Mouse (Mus musculus) hindbrain, embryonic 11.5 days (tissue): ENCODE measurements around the gene Hnf4a. TPM values are rescaled to one million over a fixed set of nuclear protein-coding genes. Genes with fewer than 3 reads are reported as not detected.

Source experiments
- ATAC-seq: fragments of 200-750 bp; cut with Nextera tagmentation; 2 replicates; pipeline ENCODE4 v1.8.0; 2017; ENCODE audit warnings: mild to moderate bottlenecking, moderate TSS enrichment, moderate library complexity; ENCODE audit not compliant: low FRiP score
- DNase-seq: peaks from one replicate; pipeline ENCODE4 v3.0.0-alpha.2; 2015; ENCODE audit warnings: low spot score
- H3K27ac ChIP-seq: fragments of 300-500 bp; sonication (generic); 2 replicates; pipeline ENCODE4 v1.5.1; 2014; ENCODE audit warnings: mild to moderate bottlenecking, low read depth, low read length
- H3K27me3 ChIP-seq: fragments of 300-500 bp; sonication (generic); 2 replicates; pipeline ENCODE4 v1.6.1; 2014; ENCODE audit warnings: mild to moderate bottlenecking, low read length, moderate library complexity, mixed read lengths; ENCODE audit not compliant: control insufficient read depth, insufficient read depth
- H3K36me3 ChIP-seq: fragments of 300-500 bp; sonication (generic); 2 replicates; pipeline ENCODE4 v1.6.1; 2014; ENCODE audit warnings: mild to moderate bottlenecking, low read length, moderate library complexity, mixed read lengths; ENCODE audit not compliant: control insufficient read depth, insufficient read depth
- H3K4me1 ChIP-seq: fragments of 300-500 bp; sonication (generic); replicated peaks from 2 replicates; pipeline ENCODE4 v1.6.1; 2014; ENCODE audit warnings: low read length, mixed read lengths; ENCODE audit not compliant: control insufficient read depth, insufficient read depth
- H3K4me2 ChIP-seq: fragments of 300-500 bp; sonication (generic); replicated peaks from 2 replicates; pipeline ENCODE4 v1.6.1; 2014; ENCODE audit warnings: mild to moderate bottlenecking, low read depth, low read length
- H3K4me3 ChIP-seq: fragments of 300-500 bp; sonication (generic); 2 replicates; pipeline ENCODE4 v1.5.1; 2014; ENCODE audit warnings: low read depth, low read length
- H3K9ac ChIP-seq: fragments of 300-500 bp; sonication (generic); 2 replicates; pipeline ENCODE4 v1.6.1; 2014; ENCODE audit warnings: low read depth, low read length
- H3K9me3 ChIP-seq: fragments of 300-500 bp; sonication (generic); 2 replicates; pipeline ENCODE4 v1.6.1; 2016; ENCODE audit warnings: low read length; ENCODE audit not compliant: control insufficient read depth
- WGBS: fragments of 180-500 bp; shearing (Covaris S2); extraction: QIAGEN DNeasy Blood & Tissue Kit; methylation state at CpG from one replicate; pipeline ENCODE4 v1.1.7; 2014; 5-methylcytosine and 5-hydroxymethylcytosine counted together
- polyA plus RNA-seq: library from polyadenylated mRNA; unstranded; fragments of >200 nt; fragmentation: Nextera tagmentation; extraction: Ambion mirVana; gene quantifications from 2 replicates; pipeline ENCODE4 v1.2.1, GENCODE M21; 2014

The Hnf4a gene
- polyA plus RNA-seq, 1 experiment from 2014 or later = not detected

GRCm38 (mm10) chr2:163587506-163587905 is 80.9 kb downstream of the Hnf4a start:
- Histone ChIP-seq H3K9me3 (no peaks in the 10 kb centered on the region), H3K4me1 (no peaks in the 10 kb centered on the region), H3K27ac (no peak overlapping the region), H3K4me2 (no peak overlapping the region), H3K36me3 (no peaks in the 10 kb centered on the region), H3K9ac (no peak overlapping the region), H3K4me3 (no peak overlapping the region), H3K27me3 (no peaks in the 10 kb centered on the region)
- DNase-seq (no peak), ATAC-seq (no peak)
- 84% methylated on average over 5 of the region's 5 CpGs for WGBS

GRCm38 (mm10) chr2:163590211-163590610 is 83.6 kb downstream of the Hnf4a start:
- Histone ChIP-seq H3K27me3 (no peaks in the 10 kb centered on the region), H3K36me3 (no peaks in the 10 kb centered on the region), H3K4me1 (no peaks in the 10 kb centered on the region), H3K27ac (no peak overlapping the region), H3K4me3 (no peak overlapping the region), H3K4me2 (no peak overlapping the region), H3K9ac (no peak overlapping the region), H3K9me3 (no peaks in the 10 kb centered on the region)
- no peak for DNase-seq
- ATAC-seq = no peak
- 80% methylated on average over 12 of the region's 12 CpGs for WGBS

- H3K9me3 ChIP-seq = no peaks in the 10 kb centered on the region
- no peak overlapping the region for H3K4me3 ChIP-seq
- H3K9ac ChIP-seq = no peak overlapping the region
- ATAC-seq (no peak), DNase-seq (no peak)
- no peaks in the 10 kb centered on the region for H3K27me3 ChIP-seq
- H3K36me3 ChIP-seq = no peaks in the 10 kb centered on the region
- no peak overlapping the region for H3K4me2 ChIP-seq
- 75% methylated on average over 5 of the region's 5 CpGs for WGBS
- no peak overlapping the region for H3K27ac ChIP-seq
- H3K4me1 ChIP-seq = no peaks in the 10 kb centered on the region
Observed at GRCm38 (mm10) chr2:163590996-163591395, 84.4 kb downstream of the Hnf4a start.

- no peaks in the 10 kb centered on the region for H3K27me3 ChIP-seq
- 73% methylated on average over 1 of the region's 1 CpGs for WGBS
- H3K36me3 ChIP-seq = no peaks in the 10 kb centered on the region
- H3K9me3 ChIP-seq = no peaks in the 10 kb centered on the region
- DNase-seq (peak; percentile 30), ATAC-seq (no peak)
- H3K27ac ChIP-seq = no peak overlapping the region
- H3K9ac ChIP-seq = no peak overlapping the region
- no peak overlapping the region for H3K4me3 ChIP-seq
- H3K4me2 ChIP-seq = no peak overlapping the region
- H3K4me1 ChIP-seq = no peaks in the 10 kb centered on the region
Observed at GRCm38 (mm10) chr2:163592084-163592483, 85.5 kb downstream of the Hnf4a start.

GRCm38 (mm10) chr2:163593636-163594282 is 87.2 kb downstream of the Hnf4a start:
- Histone ChIP-seq H3K27me3 (no peaks in the 10 kb centered on the region), H3K27ac (no peak overlapping the region), H3K4me1 (no peaks in the 10 kb centered on the region), H3K9ac (no peak overlapping the region), H3K9me3 (no peaks in the 10 kb centered on the region), H3K4me2 (no peak overlapping the region), H3K4me3 (no peak overlapping the region), H3K36me3 (no peaks in the 10 kb centered on the region)
- no peak for DNase-seq
- ATAC-seq = no peak
- WGBS = 91% methylated on average over 10 of the region's 10 CpGs

- H3K4me2 ChIP-seq = no peak overlapping the region
- H3K9me3 ChIP-seq = no peaks in the 10 kb centered on the region
- no peak overlapping the region for H3K9ac ChIP-seq
- ATAC-seq (no peak), DNase-seq (no peak)
- no peak overlapping the region for H3K4me3 ChIP-seq
- H3K36me3 ChIP-seq = no peaks in the 10 kb centered on the region
- WGBS = 14% methylated on average over 2 of the region's 2 CpGs
- no peaks in the 10 kb centered on the region for H3K27me3 ChIP-seq
- H3K4me1 ChIP-seq = no peaks in the 10 kb centered on the region
- no peak overlapping the region for H3K27ac ChIP-seq
Observed at GRCm38 (mm10) chr2:163595119-163595518, 88.5 kb downstream of the Hnf4a start.

- Histone ChIP-seq H3K9me3 (no peaks in the 10 kb centered on the region), H3K27me3 (no peaks in the 10 kb centered on the region), H3K36me3 (no peaks in the 10 kb centered on the region), H3K4me2 (no peak overlapping the region), H3K4me1 (no peaks in the 10 kb centered on the region), H3K27ac (no peak overlapping the region), H3K9ac (no peak overlapping the region), H3K4me3 (no peak overlapping the region)
- DNase-seq (no peak), ATAC-seq (no peak)
- 74% methylated on average over 13 of the region's 13 CpGs for WGBS
Observed at GRCm38 (mm10) chr2:163596057-163596872, 89.7 kb downstream of the Hnf4a start.

- Histone ChIP-seq H3K9me3 (no peaks in the 10 kb centered on the region), H3K27ac (no peak overlapping the region), H3K9ac (no peak overlapping the region), H3K4me3 (no peak overlapping the region), H3K36me3 (no peaks in the 10 kb centered on the region), H3K4me1 (no peaks in the 10 kb centered on the region), H3K27me3 (no peaks in the 10 kb centered on the region), H3K4me2 (no peak overlapping the region)
- WGBS = 70% methylated on average over 3 of the region's 3 CpGs
- ATAC-seq (no peak), DNase-seq (no peak)
Observed at GRCm38 (mm10) chr2:163596873-163597155, 90.2 kb downstream of the Hnf4a start.

GRCm38 (mm10) chr2:163597661-163598060 is 91.1 kb downstream of the Hnf4a start:
- ATAC-seq (no peak), DNase-seq (peak; percentile 24)
- H3K36me3 ChIP-seq = no peaks in the 10 kb centered on the region
- H3K27me3 ChIP-seq = no peaks in the 10 kb centered on the region
- H3K9ac ChIP-seq = no peak overlapping the region
- no peak overlapping the region for H3K27ac ChIP-seq
- no peaks in the 10 kb centered on the region for H3K4me1 ChIP-seq
- H3K4me3 ChIP-seq = no peak overlapping the region
- no peak overlapping the region for H3K4me2 ChIP-seq
- H3K9me3 ChIP-seq = no peaks in the 10 kb centered on the region
- WGBS = 59% methylated on average over 4 of the region's 4 CpGs
